Mouse (Mus musculus): ENCODE measurements at regions not wholly inside any gene's neighbourhood (a gene's known extent, or its start where the extent isn't known, plus 50 kb on each side); places are given as distances from the start of the nearest gene placed in this dataset.

DNA sequence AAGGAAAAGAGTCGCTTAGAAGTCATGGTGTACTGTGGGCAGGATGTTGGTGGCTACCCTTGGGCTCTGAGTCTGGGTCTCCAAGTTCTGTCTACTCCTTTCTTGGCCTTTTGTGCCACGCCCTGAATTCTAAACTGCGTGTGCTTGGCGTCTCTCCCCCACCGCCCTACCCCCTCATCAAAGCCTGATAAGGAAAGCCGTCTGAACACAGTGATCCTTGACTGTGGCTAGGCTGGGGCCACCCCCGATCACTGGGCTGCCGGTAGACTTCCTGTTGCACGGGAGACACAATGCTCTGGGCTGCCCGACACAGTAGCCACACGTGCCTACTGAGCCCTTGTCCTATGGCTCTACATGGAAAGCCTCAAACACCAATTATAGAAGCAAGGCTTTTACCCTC is 67.1 kb upstream of the Calm2 start:
- TF ChIP-seq CTCF (IDR thresholded peaks at IDR 0.05; ENCODE audit: low read depth, low read length) = no peak
- no peak for TF ChIP-seq POLR2A (IDR thresholded peaks at IDR 0.05; ENCODE audit: borderline replicate concordance, low read depth, low read length)
